In the genomic region with DNA sequence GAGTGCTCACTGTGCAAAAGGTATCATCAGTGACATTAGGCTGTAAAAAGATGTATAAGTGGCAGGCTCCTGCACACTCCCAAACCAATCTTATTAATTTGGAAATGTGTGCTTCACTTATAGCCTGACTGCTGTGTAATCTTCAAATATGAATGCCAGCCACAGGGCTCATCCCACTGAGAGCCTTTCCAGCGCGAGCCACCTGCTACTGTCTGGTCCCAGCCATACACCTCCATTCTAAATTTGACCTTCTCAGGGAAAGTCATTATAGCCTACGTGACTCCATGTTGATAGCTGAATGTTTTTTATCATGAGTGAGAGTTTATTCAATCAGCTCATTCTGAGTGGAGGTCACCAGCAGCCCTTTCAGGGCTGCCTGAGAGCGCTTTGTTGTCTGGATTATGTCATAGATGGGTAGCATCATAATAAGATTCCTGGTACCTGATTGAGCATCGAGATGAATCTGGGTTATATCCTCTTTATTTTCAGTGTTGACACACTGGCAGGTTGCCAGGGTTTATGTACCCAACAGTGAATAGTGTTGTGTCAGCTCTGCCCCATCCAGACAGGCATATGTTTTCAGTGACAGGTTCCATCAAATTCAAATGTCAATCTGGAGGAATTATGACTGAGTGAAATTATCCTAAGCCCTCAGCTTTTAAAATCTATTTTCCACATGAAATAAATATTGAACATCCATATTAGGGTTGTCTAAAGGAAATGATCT, we compare ENCODE assay signal across 17 mouse cellular contexts.
DNase-seq lines count a peak whose midpoint lies in the region; ATAC-seq lines count a peak whose summit lies in the region.
"Had no signal": no experiment of that assay in that cellular context is flagged by ENCODE, and none has a peak within 500 bp of the region (broad histone marks: within the 10 kb centered on the region; RNA-seq: fewer than 3 reads in every experiment).

No protein-coding gene starts in this region.

- WGBS in forebrain, embryonic 13.5 days = 74% methylated on average over 5 of the region's 5 CpGs
- 83% methylated on average over 5 of the region's 5 CpGs for WGBS in forebrain, embryonic 11.5 days

- H3K27ac ChIP-seq in forebrain, embryonic 13.5 days = no peak overlapping the region
- H3K27ac ChIP-seq in forebrain, embryonic 11.5 days (ENCODE audit: low read depth, low read length) = no peak overlapping the region
- H3K27ac ChIP-seq: hindbrain, embryonic 15.5 days; limb, embryonic 13.5 days; liver, embryonic 14.5 days had no signal

- no peak for DNase-seq in forebrain, embryonic 11.5 days (ENCODE audit: low spot score)
- peak; percentile 55 for DNase-seq in retina, postnatal 1 day
- DNase-seq in retina, embryonic 14.5 days (ENCODE audit: low spot score) = no peak
- peak; percentile 21 to 39 for DNase-seq in cerebellum, postnatal 36 days
- DNase-seq in kidney, postnatal 36 days = no peak
- no peak for DNase-seq in frontal cortex, postnatal 14 days (ENCODE audit: low spot score in 2 of 2)
- DNase-seq: gastrocnemius, postnatal 36 days; kidney, adult 18-20 months; kidney, postnatal 25 days; spleen, adult 18-20 months; thymus, adult 2 months had no signal

- H3K4me1 ChIP-seq in forebrain, embryonic 13.5 days = 0 out of 2 replicates have a peak, but pooled peaks cover 8% of the 10 kb centered on the region
- H3K4me1 ChIP-seq in forebrain, embryonic 11.5 days (replicated peaks; ENCODE audit: control insufficient read depth, insufficient read depth, low read length) = no peaks in the 10 kb centered on the region
- H3K4me1 ChIP-seq: hindbrain, embryonic 15.5 days had no signal

- H3K36me3 ChIP-seq in forebrain, embryonic 13.5 days (ENCODE audit: poor library complexity, severe bottlenecking) = no peaks in the 10 kb centered on the region
- no peaks in the 10 kb centered on the region for H3K36me3 ChIP-seq in forebrain, embryonic 11.5 days (ENCODE audit: control insufficient read depth, insufficient read depth, low read length)
- H3K36me3 ChIP-seq: hindbrain, embryonic 15.5 days; limb, embryonic 13.5 days had no signal

- H3K9me3 ChIP-seq in forebrain, embryonic 13.5 days (replicated peaks) = no peaks in the 10 kb centered on the region
- no peaks in the 10 kb centered on the region for H3K9me3 ChIP-seq in forebrain, embryonic 11.5 days (ENCODE audit: control insufficient read depth, low read length)
- H3K9me3 ChIP-seq: hindbrain, embryonic 15.5 days; limb, embryonic 13.5 days had no signal

- no peak overlapping the region for H3K9ac ChIP-seq in forebrain, embryonic 13.5 days
- no peak overlapping the region for H3K9ac ChIP-seq in forebrain, embryonic 11.5 days (ENCODE audit: low read length)
- H3K9ac ChIP-seq: hindbrain, embryonic 15.5 days; limb, embryonic 13.5 days; liver, embryonic 14.5 days had no signal

- H3K4me3 ChIP-seq in forebrain, embryonic 13.5 days = no peak overlapping the region
- H3K4me3 ChIP-seq in forebrain, embryonic 11.5 days (ENCODE audit: low read depth, low read length) = no peak overlapping the region
- H3K4me3 ChIP-seq: hindbrain, embryonic 15.5 days; limb, embryonic 13.5 days had no signal

- ATAC-seq in forebrain, embryonic 13.5 days = peak; percentile 51
- ATAC-seq in forebrain, embryonic 11.5 days (replicated peaks; ENCODE audit: low FRiP score) = no peak
- no peak for ATAC-seq in CD4-positive, CD25-positive, alpha-beta regulatory T cell, adult 4 months
- ATAC-seq: activated CD4-positive, CD25-positive, alpha-beta regulatory T cell, adult 4 months had no signal

- no peaks in the 10 kb centered on the region for H3K27me3 ChIP-seq in forebrain, embryonic 13.5 days
- no peaks in the 10 kb centered on the region for H3K27me3 ChIP-seq in forebrain, embryonic 11.5 days (ENCODE audit: control insufficient read depth, insufficient read depth, low read length)
- H3K27me3 ChIP-seq: hindbrain, embryonic 15.5 days; limb, embryonic 13.5 days had no signal

- H3K4me2 ChIP-seq in forebrain, embryonic 13.5 days = no peak overlapping the region
- no peak overlapping the region for H3K4me2 ChIP-seq in forebrain, embryonic 11.5 days (ENCODE audit: low read depth, low read length, severe bottlenecking)
- H3K4me2 ChIP-seq: hindbrain, embryonic 15.5 days; limb, embryonic 13.5 days had no signal

Comparison
In these comparisons a context has a peak if more than half of its experiments do, and no peak if none do; other contexts are left out.
1. DNase-seq: peak in retina, postnatal 1 day (single experiment) and cerebellum, postnatal 36 days (2 of 2); none in forebrain, embryonic 11.5 days (single experiment), retina, embryonic 14.5 days (single experiment), kidney, postnatal 36 days (0 of 2) and frontal cortex, postnatal 14 days (0 of 2).